7 mouse cellular contexts compared by ENCODE assay signal in the genomic region with DNA sequence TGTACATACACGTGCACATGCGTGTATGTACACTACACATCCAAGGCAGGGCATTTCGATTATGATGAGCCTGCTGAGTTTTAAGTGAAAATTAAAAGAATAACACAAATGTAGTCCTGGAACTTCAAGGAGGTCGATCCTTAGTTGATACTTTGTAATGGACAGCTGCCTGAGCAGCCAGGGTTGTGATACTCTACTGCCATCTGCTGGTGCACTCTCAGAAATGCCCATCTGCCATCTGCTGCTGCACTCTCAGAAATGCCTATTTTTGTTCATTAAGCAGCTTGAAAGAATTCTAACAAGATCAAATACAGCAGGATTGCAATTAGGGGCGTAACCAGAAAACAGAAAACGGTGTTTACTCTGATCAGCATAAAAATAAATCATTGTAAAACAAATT.
DNase-seq lines count a peak whose midpoint lies in the region; ATAC-seq and TF ChIP-seq lines count a peak whose summit lies in the region.

No protein-coding gene starts in this region.

- H3K4me2 ChIP-seq in forebrain, embryonic 16.5 days (ENCODE audit: low read length), result no peak overlapping the region

- peak; percentile 36; the same call in 1 of the 2 replicates for TF ChIP-seq CTCF in small intestine, adult 2 months (IDR thresholded peaks at IDR 0.05; ENCODE audit: extremely low read depth, insufficient read length, insufficient replicate concordance, low read depth, low read length)

- H3K9ac ChIP-seq in forebrain, embryonic 16.5 days (replicated peaks; ENCODE audit: low read depth, low read length), result no peak overlapping the region

- no peaks in the 10 kb centered on the region for H3K9me3 ChIP-seq in forebrain, embryonic 16.5 days (ENCODE audit: control insufficient read depth, low read length)

- no peaks in the 10 kb centered on the region for H3K4me1 ChIP-seq in forebrain, embryonic 16.5 days (replicated peaks; ENCODE audit: control insufficient read depth, insufficient read depth, low read length)
- H3K4me1 ChIP-seq in small intestine, adult 2 months (ENCODE audit: control insufficient read depth, insufficient read depth, insufficient read length, low read length), result no peaks in the 10 kb centered on the region

- no peak for TF ChIP-seq POLR2A in small intestine, adult 2 months (IDR thresholded peaks at IDR 0.05; ENCODE audit: low read depth, low read length)

- H3K4me3 ChIP-seq in forebrain, embryonic 16.5 days (replicated peaks; ENCODE audit: low read length), result no peak overlapping the region
- no peak overlapping the region for H3K4me3 ChIP-seq in small intestine, adult 2 months (ENCODE audit: low read depth, low read length)

- 31% methylated on average over 6 of the region's 6 CpGs for WGBS in forebrain, embryonic 16.5 days
- 30% methylated on average over 6 of the region's 6 CpGs for WGBS in small intestine, adult 2 months

- no peaks in the 10 kb centered on the region for H3K36me3 ChIP-seq in forebrain, embryonic 16.5 days (ENCODE audit: control insufficient read depth, insufficient read depth)
- H3K36me3 ChIP-seq in small intestine, adult 2 months (ENCODE audit: control insufficient read depth, insufficient read depth, low read length), result no peaks in the 10 kb centered on the region

- peak; percentile 75 for ATAC-seq in forebrain, embryonic 16.5 days

- no peaks in the 10 kb centered on the region for H3K27me3 ChIP-seq in forebrain, embryonic 16.5 days (replicated peaks; ENCODE audit: control insufficient read depth, insufficient read depth, low read length)
- H3K27me3 ChIP-seq in small intestine, adult 2 months (ENCODE audit: control insufficient read depth, insufficient read depth, low read length), result no peaks in the 10 kb centered on the region

- H3K27ac ChIP-seq in forebrain, embryonic 16.5 days (ENCODE audit: low read length), result no peak overlapping the region
- no peak overlapping the region for H3K27ac ChIP-seq in small intestine, adult 2 months (ENCODE audit: insufficient read depth, low read depth, low read length)

- peak; percentile 19 for DNase-seq in urinary bladder, postnatal 14 days (ENCODE audit: low spot score)
- no peak for DNase-seq in urinary bladder, postnatal 4 days (ENCODE audit: low spot score in 2 of 2)
- peak; percentile 8 for DNase-seq in brain, embryonic 18.5 days (ENCODE audit: low read depth, low spot score)
- DNase-seq in kidney, postnatal 4 days, result peak; percentile 48 to 55
- DNase-seq in lung, postnatal 25 days (ENCODE audit: low spot score), result peak; percentile 7

Comparison
In these comparisons a context has a peak if more than half of its experiments do, and no peak if none do; other contexts are left out.
1. DNase-seq: peak in urinary bladder, postnatal 14 days (single experiment), brain, embryonic 18.5 days (single experiment), kidney, postnatal 4 days (2 of 2) and lung, postnatal 25 days (single experiment); none in urinary bladder, postnatal 4 days (0 of 2).